Mouse (Mus musculus) 3T3-L1 (cell line): ENCODE data around the gene Leng9.
"Not testable (repeated sequence)": the region's sequence is repeated elsewhere in the genome, so short reads cannot be mapped to it uniquely, and the experiment has no call there.

Source experiments
- DNase-seq: peaks from one replicate; pipeline ENCODE4 v3.0.0-alpha.2; 2015; ENCODE audit warnings: low read depth, low spot score

The Leng9 gene

DNA sequence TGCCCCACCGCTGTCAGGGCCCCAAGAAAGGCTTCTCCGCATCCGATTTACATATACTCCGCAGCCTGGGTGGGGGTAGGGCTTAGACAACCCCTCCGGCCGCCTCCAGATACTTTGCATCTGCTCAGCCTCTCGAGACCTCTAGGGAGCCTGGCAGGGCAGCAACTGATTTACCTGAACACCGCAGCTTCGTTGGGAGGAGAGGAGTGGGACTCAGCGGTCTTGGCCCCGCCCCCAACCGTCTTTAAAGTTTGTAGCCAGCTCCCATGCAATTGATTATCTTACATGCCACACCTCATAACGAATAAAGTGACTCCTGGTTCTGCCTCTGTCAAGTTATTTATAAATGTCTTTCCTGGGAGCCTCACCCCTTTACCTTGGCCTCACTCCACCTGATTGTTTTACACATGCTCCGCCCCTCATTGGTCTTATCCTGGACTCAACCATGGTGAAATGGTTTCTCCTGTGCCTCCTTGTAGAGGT lies at the start of gene Leng9:
Leng9 (minus strand) TSS at position 316 of the 483 bp plus-strand sequence.
- DNase-seq = no peak

DNA sequence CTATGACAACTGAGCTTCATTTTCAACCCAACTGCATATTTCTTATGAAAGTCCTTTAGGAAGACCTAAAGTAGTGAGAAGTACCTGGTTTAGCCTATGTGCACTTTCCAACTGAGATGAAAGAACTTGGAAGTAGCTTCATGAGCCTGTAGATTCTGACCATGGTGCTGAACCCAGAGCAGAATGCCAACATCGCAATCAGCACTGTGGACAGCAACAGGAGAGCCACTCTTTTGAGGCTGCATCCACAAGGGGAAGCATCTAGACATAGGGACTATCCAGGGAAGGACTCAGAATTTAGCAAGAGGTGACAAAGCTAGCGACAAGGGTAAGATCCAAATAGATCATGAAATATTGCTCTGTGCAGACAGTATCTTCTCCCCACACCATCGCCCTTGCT lies 28.3 kb upstream of the Leng9 start:
- DNase-seq = peak; percentile 77

DNA sequence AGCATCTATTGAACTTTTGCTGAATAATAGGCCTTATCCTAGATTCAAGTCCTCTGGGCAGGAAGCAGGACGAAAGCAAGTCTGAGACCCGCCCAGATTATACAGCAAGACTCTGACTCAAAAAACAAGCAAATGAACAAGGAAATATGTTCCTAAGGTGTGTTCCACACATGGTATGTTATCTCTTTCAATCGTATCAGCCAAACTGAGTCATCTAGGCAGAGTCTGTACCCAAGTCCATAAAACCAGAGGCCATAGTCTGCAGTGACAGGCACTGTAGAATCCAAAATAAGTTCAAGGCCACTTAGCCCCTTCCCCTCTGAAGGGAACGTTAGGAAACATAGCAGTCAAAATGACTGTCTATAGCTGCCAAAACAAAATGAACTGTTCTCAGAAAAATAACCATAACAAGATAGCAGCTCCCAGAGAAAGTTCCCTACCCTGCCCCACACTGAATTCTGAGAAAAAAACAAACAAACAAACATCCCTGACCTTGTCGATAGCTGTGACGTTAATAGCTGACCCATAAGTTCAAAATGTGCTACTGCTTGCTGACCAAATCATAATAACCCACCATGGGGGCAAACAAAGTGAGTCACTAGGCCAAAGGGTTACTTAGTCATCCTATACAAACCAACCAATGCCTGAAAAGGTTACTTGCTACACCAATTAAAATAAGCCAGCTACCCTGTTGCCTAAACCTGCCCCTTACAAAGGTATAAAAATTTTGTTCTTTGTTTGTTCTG lies 20.2 kb upstream of the Leng9 start:
- no peak for DNase-seq

DNA sequence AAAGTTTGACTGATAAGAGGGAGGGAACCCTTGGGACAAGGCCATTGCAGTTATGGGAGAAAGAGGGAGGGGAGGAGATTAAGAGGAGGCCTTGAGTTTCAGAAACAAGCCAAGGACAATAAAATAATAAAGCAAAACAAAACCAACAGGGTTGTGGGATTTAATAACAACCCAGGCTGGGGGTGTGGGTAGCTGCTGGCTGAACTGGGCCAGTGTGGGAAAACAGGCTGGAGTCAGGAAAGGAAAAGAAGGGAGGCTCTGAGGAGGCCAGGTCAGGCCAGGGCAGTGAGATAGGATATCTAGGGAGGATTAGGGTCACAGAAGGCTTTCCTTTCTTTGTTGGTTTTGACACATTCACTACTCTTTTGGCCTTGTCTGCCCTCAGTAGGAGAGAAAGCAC lies 16.9 kb upstream of the Leng9 start:
- no peak for DNase-seq

DNA sequence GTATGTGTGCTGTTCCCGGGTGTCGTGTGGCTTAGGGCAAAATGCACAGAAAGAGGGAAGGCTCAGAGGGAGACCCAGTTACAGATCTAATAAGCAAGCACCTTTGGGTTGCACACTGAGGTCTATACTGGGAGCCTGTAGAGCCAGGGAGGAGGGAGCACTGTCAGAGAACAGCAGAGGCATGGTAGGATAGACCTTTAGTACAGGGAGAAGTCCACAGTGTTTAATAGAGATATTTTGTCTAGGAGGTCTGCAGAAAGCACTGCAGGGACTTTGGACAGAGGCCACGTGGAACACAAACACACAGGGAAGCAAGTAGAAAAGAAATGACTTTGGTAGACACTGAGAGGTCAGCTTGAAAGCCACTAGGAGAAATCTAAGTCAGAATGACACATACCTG lies 15.1 kb upstream of the Leng9 start:
- no peak for DNase-seq

DNA sequence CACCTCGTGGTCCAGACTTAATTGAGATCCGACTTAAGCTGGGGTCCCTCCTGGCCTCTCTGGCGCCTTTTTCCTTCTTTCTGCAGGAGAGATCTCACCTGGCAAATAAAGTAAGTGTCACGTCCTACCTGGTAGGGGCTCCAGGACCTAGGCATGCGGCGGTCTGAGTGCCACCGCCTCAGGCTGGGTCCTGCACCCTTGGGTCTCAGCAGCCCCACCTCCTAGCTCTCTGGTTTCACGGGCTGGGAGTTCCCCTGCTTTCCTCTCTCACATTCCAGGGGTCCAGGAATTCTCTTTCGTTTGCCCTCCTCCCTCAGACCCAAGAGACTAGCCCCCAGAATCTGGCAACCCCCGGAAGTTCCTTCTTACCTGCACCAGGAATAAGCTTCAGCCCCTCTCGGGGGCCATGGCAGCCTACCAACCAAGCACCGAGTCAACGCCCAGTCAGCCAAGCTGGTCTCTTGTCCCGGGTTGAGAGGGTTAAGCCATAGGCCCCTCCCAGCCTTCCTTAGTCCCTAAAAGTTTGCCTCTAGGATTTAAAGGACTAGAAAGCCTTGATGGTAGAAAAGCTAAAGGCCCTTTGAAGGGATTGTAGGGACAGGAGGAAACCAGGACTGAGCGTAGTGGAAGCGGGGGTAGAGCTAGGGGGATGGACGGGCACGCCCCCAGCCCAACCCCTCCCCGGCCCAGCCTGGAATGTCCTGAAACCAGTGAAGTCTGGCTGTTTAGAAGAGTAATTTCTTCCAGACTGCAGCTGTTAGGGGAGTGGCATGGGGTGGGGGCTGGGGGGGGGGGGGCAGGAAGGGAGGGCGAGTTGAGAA lies 14.1 kb upstream of the Leng9 start, which contains the start of gene Cdc42ep5:
Cdc42ep5 (minus strand) TSS at position 771 of the 821 bp plus-strand sequence.
- DNase-seq = peak; percentile 70

DNA sequence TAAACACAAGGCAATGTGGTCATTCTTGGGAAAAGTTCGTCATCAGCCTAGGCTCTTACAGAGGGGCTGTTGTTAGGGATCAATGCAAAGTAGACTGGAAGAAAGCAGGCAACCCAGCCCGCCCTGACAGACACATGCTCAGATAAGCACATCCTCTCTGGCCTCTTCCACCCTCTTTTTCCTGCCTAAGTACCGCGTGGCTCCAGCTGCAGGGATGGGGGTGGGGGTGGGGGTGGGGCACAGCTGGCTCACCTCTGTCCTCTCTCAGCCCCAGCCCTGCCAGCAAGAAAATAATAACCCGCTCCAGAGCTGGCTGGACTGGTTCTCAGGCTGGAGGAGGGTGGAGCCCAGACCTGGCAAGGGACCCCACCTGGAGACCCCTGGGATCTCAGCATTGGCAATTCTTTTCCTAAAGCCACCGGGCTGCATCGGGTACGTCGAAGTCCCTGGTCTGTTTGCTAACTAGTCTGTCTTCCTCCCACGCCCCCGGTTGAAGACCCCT lies 13.4 kb upstream of the Leng9 start:
- DNase-seq = peak; percentile 67

DNA sequence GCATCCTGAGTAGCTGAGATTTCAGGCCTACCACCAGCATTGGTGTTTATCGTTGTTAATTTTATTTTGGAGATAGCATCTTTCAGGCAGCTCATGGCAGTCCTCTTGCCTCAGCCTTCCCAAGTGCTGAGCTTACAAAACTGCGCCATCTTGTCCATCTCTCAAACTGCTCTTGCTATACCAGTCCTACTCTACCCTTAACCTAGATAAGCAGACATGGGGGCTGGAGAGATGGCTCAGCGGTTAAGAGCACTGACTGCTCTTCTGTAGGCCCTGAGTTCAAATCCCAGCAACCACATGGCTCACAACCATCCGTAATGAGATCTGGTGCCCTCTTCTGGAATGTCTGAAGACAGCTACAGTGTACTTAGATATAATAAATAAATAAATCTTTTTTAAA lies 11.4 kb upstream of the Leng9 start:
- DNase-seq = not testable (repeated sequence)

DNA sequence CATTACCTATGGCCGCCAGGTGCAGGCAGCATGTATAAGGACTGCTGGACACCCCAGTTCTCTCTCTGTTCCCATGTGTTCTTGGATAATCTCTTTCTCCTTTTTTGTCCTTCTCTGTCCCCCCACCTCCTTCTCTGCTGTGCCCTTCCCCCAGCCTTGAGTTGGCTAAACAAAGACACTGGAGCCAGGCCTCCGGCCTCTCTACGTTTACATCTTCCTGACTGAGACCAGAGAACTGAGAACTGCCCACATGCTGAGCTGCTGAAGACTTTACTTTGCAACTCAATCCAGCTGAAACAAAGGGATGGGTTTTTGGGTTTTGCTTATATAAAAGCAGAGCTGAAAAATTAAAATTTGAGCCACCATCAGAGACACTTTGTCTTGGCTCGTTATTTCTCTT lies 4.8 kb upstream of the Leng9 start:
- no peak for DNase-seq

DNA sequence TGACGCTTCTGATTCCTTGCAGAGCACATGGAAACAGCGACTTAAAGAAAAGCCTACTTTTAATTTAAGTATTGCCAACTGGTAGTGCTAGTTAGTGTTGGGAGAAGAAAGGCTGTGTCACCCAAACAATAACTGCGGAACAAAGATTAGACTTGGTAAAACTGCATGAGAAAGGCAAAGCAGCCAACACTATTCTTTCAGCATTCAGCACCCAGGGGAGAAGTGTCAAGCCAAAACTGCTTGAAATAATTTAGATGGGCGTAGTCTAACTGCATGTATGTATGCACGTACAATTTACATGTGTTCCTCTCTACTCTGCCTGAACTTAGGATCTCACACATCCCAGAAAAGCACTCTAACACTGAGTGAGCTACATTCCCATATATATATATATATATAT lies 4.2 kb upstream of the Leng9 start:
- DNase-seq = no peak

DNA sequence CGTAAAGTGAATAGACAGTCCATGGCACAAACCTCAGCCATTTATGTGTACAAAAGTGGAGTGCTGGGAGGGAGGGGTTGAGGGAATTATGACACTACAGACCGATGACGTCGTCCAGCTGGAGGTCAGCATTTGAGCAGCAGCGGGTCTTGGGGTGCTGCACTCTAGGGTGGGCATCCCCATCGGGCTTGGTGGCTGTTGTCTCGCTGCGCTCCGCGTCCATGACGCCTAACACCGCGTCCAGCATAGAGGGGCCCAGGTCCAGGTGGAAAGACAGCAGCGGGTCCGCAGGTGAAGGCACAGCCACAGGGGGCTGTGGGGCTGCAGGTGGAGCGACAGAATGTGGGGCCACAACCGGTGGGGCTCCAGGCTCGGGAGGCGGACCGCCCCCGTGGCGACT lies 1.1 kb upstream of the Leng9 start:
- DNase-seq = no peak

DNA sequence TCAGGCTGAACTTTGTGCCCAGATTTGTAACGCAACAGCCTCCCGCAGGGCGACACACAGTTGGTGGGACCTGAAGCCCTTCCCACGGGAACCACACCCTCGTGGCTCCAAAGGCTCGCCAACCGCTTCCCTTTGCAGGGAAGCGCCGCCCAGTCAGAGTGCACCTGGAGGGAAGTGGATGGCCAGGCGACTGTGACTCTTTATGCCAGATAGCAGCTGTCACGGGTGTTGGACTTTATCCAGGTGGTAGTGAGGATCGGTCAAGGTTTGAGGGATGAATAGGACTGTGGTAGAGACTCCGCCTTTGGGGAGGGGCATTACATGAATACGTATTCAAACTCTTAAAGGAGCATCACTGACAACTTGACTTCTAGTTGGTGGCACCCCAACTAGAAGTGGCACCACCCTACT lies 642 bp upstream of the Leng9 start:
- DNase-seq = no peak

DNA sequence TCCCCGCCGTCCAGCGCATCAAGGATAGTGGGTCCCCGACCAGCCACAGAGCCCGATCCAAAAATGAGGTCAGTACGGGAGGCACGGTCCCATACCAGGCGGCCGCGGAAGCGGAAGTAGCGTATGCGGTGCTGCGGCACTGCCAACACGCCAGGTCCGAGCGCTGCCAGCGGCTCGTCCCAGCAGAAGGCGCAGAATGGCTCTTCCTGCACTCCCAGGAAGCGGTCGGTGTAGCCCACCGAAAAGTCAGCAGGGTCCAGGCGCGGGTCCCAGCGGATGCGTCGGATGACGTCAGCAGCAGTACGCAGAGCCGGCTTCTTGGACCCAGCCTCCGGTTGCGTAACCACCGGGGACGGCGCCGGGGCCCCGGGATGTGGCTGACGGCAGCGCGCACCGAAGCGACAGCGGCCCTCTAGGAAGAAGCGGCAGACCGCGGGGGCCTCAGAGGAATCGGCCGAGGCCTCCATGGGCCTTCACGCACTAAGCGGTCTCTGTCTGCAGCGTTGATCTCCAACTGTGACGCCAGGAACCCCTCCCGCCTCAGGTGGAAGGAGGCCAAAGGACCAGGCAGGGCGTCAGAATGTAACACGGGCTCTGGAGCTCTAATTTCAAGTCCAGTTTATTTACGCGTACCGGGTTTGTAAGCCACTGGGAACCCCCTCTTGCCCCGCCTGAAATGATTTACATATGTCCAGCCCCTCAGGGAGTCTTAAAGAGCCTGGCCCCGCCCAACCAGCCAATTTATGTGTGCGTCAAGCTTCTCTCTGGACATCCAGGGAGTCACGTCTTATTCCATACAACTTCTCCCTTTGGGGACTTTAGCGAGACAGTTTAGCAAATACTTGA lies 742 bp downstream of the Leng9 start:
- peak; percentile 91 for DNase-seq

DNA sequence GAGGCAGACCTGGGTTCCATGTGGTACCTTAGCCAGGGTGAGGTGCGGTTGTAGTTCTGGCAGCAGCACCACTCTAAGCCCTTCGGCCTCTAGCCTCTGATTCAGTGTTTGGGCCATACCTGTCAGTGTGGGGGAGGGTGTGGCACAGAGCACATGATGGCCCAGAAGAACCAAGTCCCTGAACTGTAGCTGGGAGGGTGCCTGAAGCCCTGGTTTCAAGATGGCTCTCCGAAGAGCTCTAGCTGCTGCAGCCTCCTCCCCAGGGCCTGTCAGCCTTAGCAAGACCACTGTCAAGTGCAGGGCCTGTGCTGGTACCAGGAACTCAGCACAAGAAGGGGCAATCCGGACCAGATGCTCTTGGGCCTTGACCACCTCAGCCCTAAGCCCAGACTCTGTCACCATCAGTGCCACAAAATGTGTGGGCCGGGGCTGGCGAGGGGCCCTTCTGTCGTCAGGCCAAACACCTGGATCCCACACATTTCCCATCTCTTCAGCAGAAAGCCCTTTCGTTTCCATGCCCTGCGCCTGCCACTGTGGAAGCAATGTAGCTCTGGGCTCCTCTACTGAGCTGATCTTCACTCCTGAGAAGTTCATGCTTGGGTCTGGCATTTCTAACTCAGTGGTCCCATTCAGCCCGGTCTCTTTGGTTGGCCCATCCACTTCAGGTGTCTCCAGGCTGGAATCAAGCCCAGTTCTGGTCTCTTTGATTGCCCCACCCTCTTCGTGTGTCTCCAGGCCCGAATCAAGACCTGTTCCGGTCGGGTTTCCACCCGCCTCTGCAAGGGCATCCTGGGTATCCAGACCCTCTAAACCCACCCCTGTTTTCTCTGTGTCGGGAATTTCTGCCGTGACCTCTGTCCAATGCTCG lies 1.6 kb downstream of the Leng9 start:
- peak; percentile 61 for DNase-seq

DNA sequence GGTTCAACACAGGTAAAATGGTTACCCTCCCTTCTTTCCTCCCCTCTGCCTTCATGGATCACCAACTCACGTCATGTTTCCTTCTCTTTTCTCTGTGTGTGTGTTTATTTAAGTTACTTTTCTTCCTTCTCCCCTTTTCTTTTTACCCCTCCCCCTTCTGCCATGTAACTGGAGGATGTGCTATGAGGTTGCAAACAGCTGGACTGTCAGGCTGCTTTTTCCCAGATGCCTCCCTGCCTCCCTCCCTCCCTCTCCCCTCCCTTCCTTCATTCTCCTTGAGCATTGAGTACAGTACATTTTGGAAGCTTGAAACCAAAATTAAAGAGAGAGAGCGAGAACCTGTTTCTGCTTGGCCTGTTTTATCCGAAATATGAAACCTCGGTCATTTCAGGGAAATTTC lies 2.3 kb downstream of the Leng9 start:
- peak; percentile 23 for DNase-seq

DNA sequence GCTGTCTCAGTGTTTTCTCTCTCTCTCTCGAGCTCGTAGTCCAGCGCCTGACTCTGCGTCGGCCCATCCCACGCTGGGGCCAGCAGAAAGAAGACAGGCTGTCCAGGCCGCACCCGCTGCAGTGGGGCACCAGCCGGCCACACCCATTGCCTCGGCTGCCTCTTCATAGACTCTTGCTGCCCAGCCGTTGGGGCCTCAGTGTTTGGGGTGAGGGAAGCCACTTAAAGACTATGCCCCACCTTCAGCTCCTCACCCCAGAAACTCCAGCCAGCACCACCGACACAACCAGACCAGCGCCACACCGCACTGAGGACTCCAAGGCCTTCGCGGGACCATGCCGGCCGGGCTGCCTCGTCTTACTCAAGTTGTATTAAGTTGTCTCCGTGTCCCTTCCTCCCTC lies 2.8 kb downstream of the Leng9 start:
- DNase-seq = no peak

DNA sequence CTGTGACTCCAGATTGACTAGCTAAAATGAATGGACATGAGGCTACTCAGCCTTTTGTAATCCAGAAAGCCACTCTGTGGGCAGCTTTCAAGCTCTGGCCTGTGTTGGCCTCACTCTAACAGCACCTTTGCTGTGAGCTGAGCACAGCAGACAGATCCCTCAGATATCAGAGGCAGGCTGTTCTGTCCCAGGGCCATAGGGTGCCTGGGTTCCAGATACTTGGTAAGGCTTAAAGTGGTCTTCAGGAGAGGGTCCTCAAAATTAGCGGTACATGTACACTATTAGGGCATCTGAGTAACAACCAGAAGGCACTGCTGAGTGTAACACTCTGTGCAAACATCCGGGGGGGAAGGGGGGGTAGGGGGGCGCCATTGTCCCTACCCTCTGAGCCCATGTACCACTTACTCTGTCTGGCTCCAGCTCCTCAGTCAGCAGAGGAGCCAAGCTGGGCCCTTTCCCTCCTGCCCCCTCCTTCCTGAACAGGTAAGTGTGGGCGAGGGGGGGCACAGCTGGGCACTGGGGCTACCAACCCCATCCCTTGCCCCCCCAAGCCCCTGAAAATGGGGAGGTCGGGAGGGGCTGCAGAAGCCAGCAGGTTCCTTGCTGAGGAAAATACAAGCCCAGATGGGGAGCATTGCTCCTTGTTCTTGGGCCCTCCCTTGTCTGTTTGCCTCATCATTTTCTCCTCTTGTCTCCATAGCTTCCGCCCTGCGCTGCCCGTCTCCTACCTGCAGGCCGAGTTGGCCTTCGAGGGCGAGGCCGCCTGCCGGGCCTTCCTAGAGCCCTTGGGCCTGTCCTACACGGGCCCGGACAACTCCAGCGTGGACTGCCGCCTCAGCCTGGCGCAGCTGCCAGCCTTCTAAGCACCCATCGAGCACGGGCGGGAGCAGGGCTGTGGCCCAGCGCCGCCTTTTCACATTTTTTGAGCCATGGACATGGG lies 3.7 kb downstream of the Leng9 start:
- DNase-seq = no peak

DNA sequence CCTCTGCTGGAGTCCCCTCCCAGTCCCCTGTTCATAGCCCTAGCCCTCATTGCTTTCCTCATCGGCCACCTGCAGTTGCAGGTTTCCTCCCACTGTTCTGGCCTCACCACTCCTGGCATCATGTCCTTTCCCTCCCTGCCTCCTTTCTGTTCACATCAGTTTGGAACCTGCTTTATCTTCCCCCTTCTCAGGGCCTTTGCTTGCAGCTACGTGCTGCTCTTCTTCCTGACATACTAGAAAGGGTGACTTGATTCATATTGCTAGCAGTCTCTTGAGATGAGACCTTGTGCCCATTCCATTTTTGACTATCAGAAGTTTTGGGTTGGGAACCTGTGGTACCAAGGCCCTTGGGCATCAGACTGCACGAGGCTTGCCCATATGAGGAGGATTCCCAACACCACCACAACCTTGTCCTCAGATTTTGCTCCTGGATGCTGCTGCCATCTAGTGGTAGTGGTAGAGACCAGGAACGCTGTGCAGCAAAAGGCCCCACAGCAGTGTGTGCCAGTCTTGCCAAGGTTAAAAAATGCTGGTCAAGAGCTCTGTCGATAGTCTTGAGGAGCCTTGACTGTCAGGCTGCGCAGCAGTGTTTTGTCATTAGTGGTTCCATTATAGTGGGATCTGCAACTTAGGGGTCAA lies 4.5 kb downstream of the Leng9 start:
- peak; percentile 78 for DNase-seq
